Mouse (Mus musculus): ENCODE data around the gene Fig4.

Fig4 gene

GRCm38 (mm10) chr10:41302689-41303431, at the start of gene Fig4:
Gene Fig4 (minus strand): TSS chr10:41303260.
- peak; percentile 87 for DNase-seq

- no peak for DNase-seq
Observed at GRCm38 (mm10) chr10:41341346-41341745, 38.3 kb upstream of the Fig4 start.

DNA sequence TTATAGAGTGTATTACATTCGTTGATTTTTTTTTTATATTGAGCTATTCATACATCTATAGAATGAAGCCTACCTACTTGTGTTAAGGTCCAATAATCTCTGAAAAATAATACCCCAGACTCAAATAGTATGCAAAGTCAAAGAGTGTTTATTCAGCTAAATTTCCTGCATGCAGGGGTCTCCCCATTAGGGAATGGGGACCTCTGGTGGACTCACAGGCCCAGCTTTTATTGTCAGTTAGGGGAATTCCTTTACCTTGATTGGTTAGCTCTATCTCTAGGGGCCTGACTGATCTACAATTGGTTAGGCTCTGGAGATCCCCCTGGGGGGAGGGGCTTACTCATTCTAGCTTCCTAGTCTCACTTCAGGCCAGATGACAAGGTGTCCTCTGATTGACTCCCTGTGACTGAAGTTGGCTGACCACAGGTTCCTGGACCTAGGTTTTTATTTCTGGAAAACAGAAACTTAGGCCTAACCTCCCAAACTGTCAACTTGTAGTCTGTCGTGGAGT, 29.5 kb upstream of the Fig4 start:
- DNase-seq, result no peak

- DNase-seq, result no peak
Observed at GRCm38 (mm10) chr10:41315866-41316265, 12.8 kb upstream of the Fig4 start.

DNA sequence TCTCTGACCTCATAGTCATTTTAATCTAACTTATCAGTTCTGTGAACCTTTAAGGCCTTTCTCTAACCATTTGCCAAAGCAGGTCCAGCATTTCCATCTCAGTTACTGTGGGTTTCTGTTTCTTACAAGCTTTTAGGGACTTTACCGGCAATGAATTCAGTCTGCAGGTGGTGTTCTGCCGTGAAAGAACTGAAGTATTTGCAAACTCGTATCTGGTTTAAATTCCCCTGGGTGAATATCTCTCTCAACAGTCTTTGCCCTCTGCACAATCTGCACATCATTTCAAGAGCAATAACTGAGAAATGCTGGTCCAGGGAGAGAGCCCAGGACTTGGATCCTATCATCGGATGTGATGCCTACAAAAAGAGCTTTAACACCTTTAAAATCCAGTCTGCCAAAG, 5.1 kb upstream of the Fig4 start:
- DNase-seq, result no peak

- DNase-seq, result no peak
Observed at GRCm38 (mm10) chr10:41304961-41305455, 1.9 kb upstream of the Fig4 start.

DNA sequence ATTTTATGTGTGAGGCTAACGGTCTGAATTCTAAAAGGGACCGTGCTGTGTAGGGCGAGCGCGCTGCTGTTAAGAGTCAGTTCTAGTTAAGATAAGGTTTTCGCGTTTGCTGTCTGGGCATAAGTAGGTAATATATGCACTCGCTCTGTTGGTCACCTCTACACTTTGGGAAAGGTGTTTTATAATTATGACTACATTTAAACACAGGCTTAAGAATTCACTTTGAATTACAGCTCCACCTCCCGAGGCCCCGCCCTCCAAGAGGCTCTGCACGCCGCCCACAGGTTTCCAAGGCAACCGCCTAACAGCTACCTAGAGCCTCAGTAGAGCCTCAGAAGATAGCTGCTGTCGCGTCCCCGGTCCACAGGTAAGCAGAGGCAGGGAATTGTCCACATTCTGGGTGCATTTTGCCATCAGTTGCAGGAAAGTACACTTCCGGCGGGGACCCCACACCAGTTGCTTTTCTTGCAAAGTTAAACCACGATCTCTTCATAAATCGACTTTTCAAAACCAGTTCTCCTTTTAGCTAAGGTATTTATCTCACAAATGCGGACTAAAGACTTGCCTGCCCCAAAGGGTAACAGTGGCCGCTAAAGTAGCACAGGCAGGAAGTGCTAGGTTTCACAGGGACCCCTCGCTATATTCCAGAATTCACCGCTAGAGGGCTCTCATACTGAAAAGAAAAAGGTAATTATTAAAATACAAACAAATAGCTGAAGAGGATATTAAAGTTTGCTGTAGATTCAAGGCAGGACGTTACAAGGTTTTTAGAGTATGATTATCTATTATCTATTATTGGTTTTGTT, 782 bp upstream of the Fig4 start, which contains the start of gene Ak9:
Ak9 (plus strand) TSS at position 342 of the 806 bp plus-strand sequence.
- DNase-seq, result peak; percentile 94

DNA sequence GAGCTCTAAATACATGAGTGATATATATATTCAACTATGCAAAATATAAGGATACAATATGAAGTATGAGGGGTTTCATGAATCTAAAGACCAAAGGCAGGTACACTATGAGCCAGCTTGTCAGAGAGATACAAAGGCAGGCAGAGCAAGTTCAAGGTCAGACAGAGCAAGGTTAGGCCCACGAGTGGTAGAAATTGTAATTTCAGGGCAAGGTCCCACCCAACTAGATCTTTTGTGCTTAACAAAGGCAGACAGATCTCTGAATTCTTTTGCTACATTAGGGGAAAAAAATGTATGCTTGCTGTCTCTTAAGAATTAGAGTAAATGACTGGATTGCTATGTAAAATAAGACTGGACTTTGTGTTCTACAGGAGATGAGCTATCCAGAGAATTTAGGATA, 2.9 kb downstream of the Fig4 start:
- no peak for DNase-seq

DNA sequence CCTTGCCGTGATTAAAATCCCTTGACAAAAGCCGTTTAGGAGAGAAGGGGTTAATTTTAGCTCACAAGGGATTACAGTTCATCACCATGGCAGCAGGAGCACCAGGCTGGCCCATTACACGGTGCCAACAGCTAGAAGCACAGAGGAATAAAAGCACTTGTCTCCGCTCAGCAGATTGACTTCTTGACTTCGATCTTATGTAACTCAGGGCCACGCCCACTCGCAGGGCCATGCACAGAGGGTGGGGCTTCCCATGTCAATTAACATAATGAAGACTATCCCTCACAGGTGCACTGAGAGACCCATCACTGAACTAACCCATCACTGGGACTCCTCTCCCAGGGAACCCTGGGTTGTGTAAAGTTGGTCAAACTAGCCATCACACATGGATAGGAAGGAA, 7.9 kb downstream of the Fig4 start:
- DNase-seq, result peak; percentile 51

DNA sequence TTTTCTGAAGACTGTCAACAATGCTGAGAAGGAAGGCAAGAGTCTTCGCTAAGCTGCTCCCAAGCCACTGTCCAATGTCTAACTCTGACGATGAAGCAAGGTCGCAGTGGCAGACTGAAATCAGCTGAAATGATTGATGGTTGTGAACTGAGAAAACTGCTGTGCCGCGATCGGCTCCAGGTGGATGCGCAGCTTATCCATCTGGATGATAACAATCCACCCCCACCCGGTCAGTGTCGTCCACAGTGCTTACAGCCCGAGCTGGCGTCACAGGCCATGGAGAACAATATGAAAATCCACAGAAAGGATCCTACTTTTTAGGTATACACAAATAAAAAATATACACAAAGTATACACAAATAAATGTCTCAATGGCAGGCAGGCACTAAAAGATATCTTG, 8.3 kb downstream of the Fig4 start:
- DNase-seq, result no peak

DNA sequence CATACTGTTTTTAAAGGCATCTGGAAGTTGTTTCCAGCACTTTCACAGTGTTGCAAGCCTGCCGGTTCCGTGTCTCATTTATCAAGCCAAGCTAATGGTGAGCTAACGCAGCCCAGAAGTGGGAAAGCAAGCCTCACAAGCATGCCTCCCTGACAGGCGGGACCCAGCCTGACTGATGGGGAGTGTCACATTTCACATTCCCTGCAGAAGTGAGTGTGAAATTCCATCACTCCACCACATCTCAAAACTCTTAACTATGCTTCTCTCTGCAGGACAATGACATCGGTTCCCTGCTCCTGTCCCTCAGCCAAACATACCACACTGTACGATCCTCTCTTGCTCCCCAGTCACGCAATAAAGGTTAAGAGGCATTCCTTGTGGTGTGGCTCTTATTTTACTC, 10.0 kb downstream of the Fig4 start:
- DNase-seq, result no peak

DNA sequence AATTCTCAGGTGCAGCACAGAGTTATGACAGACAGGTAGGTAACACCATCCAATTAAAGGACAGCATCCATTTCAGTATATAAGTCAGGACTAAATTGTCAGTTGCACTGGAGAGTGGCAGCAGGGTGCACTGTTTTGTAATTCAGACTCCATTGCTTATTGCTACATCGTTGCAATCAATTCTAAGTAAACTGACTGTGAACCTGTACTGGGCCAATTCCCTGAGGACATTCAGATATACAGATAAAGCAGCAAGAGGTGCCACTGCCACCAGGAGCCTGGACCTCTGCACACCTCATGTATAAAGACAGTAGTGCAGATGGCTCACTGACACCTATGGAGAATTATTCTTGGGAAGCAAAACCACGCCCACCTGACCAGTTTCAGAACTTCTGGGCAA, 12.0 kb downstream of the Fig4 start:
- no peak for DNase-seq

GRCm38 (mm10) chr10:41288771-41289415, 14.2 kb downstream of the Fig4 start:
- DNase-seq, result peak; percentile 81

- DNase-seq, result no peak
Observed at GRCm38 (mm10) chr10:41288074-41288473, 15.0 kb downstream of the Fig4 start.

- no peak for DNase-seq
Observed at GRCm38 (mm10) chr10:41287618-41288017, 15.4 kb downstream of the Fig4 start.

DNA sequence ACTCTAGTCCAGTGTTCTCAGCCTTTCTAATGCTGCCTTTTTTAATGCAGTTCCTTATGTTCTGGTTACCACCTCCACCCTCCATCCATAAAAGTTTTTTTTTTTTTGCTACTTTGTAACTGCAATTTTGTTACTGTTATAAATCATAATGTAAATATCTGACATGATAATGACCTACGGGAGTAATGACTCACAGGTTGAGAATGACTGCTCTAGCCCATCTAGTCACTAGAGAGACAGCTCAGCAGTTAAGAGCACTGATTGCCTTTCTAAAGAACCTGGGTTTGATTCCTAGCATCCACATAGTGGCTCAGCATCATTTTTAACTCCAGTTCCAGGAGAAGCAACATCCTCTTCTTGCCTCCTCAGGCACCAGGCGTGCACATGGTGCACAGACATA, 21.0 kb downstream of the Fig4 start:
- DNase-seq, result no peak

- DNase-seq, result no peak
Observed at GRCm38 (mm10) chr10:41280796-41281195, 22.3 kb downstream of the Fig4 start.

DNA sequence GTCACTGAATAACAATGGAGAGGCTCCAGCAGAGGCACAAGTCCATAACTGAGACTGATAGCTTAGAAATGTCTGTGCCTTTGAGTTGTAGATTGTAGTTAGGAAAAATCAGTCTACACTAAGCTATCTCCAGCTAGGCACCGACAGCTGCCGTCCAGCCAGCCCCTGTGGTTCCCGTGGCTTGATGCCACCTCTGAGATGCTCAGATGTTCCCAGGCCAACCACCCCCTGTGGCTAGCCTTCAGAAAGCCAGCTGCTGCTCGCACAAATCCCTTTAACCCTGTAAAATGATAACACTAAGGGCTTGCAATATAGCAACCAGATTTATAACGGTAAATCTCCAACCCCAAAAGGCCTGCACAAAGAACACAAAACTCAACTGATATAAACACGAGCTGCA, 22.9 kb downstream of the Fig4 start:
- DNase-seq, result no peak

DNA sequence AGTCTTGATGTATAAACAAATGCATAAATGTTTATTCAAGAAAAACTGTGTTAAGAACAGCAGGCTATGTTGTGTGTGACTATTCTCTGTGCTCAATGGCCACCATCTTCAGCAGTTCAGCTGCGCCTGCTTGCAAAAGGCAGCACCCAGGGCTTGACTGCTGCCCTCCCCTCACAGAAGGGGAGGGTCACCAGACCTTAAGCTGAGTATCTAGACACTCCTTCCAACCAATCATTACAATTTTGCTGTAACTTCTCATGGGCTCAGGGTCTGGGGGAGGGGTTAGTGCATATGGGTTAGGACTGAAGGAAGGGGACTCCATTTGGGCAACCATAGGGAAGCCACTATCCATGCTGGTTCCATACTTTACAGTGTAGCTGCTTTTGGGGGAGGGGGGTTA, 24.3 kb downstream of the Fig4 start:
- no peak for DNase-seq

DNA sequence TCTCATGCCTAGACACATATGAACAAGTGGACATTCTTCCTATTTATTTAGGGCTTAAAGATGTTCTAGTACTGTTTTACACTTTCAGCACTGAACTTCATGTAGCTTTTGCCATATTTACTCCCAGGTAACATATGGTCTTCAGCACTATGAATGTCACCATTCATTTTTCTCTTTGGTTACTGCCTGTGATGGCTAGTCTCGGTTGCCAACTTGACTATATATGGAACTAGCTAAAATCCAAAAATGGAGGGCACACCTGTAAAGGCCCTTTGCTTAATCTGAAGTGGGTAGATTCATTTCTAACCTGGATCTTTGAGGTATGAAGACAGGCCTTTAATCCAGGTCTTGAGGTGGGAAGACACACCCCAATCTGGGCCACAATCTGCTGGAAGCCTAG, 28.2 kb downstream of the Fig4 start:
- DNase-seq, result no peak

GRCm38 (mm10) chr10:41271860-41272259, 31.2 kb downstream of the Fig4 start:
- DNase-seq, result no peak

DNA sequence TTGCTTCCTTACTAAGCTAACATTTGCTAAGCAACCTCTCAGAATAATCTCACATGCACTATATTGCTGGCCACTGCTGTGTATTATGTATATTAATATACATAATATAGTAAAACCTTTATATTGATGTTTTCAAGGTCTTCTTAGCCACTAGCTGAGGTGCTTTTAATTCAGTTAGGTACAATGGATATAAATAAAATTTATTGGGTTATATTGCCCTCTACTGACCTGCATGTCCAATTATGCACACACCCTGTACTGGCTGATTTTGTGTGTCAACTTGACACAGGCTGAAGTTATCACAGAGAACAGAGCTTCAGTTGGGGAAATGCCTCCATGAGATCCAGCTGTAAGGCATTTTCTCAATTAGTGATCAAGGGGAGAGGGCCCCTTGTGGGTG, 41.2 kb downstream of the Fig4 start:
- DNase-seq, result no peak

- DNase-seq, result no peak
Observed at GRCm38 (mm10) chr10:41261218-41261617, 41.8 kb downstream of the Fig4 start.
